Mouse (Mus musculus): ENCODE results near the gene Rad51b. TPM values are rescaled to one million over a fixed set of nuclear protein-coding genes. Genes with fewer than 3 reads are reported as not detected.

The Rad51b gene
- total RNA-seq, 2 experiments from 2014 or later = 0.17 to 0.23 TPM

DNA sequence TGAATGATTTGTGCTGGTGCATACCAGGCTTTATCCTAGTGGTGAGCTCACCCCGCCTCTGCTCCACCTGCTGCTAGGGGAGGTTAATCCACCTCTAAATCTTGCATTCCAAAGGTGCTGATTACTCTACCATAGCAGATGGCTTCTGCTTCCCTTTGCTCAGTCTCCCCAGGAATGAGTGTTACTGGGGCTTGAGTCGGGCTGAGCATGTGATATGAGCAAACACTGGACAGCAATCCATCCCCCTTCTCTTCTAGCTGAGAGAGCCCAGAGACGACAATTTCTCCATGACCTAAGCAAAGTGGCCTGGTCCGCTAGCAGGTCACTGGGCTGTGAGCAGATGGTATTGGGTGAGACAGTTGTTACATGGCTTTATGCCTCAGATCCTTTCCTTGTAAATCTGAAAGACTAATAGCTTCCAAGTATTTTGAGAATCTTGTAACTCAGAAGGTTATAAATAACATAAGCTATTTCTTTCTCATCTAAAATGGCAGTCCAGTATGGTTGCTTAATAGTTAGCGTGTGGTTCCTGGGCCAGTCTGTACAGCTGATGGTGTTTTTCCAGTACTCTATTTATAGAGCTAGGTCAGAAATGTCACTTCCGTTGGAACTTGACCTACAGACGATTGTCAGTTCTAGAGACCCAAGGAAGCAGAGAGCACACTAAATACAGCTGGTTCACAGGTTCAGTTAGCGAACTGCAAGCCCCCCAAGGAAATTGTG is 462.3 kb downstream of the Rad51b start:
- DNase-seq (ENCODE audit: low spot score) = peak; percentile 60

DNA sequence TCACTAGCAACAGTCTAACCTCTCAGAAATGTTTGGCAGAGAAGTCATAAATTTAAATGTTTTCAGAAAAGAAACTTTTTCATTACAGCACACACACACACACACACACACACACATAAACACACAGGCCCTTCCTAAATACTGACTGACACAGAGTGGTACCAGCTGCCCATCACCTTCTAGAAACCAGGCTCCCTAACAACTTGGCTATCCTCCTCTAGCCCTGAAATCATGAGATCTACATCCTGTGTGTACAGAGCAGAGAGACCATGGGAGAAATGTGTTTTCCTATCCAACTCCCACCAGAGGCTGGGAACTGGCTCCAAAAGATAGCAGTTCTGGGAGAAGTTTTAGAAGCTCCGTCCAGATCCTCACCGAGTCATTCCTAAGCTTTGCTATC is 464.1 kb downstream of the Rad51b start:
- DNase-seq (ENCODE audit: low spot score) = no peak

DNA sequence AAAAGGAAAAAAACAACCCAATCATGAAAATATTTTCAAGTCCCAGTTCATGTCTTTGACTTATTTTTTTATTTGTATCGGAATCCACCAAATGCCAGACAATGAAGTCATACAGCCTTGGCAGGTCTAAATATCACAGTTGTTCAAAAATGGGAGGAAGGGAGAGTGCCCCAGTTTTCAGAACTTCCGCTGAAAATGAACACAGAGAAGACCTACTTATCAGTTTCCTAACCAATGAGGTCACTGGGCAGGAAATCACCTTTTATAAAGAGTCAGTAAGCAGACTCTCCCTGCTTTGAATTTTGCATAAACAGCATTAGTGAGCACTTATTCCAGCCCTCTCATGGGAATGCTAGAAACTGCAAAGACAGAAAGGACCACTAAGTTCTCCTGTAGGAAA is 465.0 kb downstream of the Rad51b start:
- no peak for DNase-seq (ENCODE audit: low spot score)

DNA sequence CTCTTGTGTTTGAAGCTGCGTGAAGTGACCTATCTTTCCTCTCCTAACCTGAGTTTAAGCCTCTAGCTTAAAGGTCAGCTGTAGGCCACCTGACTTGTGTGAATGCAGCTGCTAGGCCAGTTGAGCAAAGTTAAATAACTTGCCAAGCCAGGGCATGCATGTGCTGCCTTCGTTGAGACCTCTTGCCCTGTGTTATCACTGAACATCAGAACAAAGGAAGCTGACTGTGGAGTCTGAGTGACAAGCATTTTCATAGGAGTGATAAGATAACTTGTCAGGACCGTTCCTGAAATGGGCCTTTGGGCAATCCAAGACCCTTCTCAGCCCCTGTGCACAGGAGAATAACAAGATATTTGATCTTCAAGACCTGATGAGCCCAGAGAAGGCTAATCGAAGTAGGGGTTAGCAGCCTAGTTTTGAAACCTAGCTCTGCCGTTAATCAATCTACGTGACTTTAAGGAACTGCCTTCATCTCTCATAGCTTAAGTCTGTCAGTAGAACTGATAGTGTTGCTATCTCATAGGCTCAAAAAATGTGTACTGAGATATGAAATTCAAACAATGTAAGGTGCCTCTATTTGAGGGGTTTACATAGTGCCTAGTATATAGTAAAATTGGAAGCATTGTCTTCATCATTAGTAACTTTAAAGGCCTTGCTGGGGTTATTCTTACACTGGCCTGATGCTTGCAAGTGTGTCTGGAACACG is 465.6 kb downstream of the Rad51b start:
- DNase-seq (ENCODE audit: low spot score) = no peak

DNA sequence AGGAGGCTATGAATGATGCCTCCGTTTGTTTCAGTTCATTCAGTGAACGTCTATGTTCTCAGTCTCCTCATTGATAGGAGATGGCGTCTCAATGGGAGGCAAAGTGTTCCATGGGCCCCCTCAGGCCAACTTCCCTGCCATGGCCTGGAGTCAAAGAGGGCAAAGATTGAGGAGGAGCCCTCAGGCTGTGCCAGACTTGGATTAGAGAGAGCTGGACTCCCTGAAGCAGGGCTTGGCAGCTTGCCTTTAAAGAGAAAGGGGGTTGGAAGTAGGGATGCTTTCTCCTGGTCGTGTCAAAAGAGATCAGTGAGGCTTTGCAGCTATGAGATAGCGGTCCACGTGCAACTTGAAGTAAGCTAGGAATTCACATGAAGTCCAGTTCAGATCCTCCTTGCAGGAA is 469.0 kb downstream of the Rad51b start:
- no peak for DNase-seq (ENCODE audit: low spot score)

DNA sequence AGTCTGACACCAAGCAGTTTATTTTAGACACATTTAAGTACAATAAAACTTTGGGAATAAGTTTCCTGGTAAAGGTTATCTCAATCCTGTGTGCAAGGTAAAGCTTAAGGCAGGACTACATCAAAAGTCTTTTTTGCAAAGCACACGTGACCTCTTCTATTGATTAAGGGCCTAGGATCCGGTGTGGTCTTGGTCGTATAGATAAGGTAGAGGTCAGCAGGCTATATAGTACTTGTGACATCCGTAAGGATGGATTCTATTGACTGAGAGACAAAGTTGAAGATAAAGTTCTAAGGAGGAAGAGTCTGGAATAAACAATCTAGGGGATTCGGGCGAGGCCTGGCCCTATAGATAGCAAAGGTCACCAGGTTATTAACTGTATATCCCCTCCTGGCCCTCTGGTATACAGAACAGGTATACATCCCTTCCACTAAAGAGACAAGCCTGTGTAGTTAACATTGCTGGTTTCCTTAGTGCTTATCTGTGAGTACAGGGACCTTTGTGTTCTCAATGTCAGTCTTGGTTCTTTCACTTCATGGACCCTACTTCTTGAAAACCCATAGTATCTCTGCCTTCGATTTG is 471.8 kb downstream of the Rad51b start:
- DNase-seq (ENCODE audit: low spot score) = no peak

DNA sequence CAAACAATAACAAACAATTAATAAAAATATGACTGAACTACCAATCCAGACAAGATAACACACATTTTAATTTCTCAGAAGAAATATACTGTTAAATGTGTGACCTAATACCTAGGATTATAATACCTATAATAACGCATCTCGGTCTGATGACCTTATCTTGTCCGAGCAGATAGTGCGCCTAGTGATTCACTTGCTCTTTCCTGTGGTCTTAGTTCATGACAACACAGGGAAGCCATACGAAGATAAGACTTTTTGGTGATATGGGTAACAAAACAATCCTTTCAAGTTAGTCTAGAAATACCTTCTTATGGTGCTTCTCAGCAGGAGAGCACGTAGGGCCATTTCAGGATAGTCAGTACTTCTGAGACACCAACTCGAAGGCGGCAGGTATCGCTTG is 472.7 kb downstream of the Rad51b start:
- no peak for DNase-seq (ENCODE audit: low spot score)

DNA sequence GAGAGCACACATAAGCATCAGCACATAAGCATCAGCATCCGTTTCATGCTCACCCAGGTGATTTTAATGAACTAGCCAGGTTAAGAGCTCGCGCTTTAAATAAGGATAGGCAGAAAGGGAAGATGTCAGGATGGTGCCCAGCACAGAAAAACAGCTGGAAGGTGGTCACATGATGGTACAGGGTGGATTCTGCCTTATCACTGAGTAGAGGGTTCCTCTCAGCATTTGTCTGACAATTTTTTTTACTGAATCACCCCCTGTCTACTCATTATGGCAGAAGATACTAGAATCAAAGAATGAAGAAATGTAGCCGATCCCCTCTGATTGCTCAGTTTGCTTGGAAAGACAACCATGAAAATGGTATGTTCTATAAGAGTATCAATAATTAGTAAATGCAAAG is 474.1 kb downstream of the Rad51b start:
- DNase-seq (ENCODE audit: low spot score) = no peak

DNA sequence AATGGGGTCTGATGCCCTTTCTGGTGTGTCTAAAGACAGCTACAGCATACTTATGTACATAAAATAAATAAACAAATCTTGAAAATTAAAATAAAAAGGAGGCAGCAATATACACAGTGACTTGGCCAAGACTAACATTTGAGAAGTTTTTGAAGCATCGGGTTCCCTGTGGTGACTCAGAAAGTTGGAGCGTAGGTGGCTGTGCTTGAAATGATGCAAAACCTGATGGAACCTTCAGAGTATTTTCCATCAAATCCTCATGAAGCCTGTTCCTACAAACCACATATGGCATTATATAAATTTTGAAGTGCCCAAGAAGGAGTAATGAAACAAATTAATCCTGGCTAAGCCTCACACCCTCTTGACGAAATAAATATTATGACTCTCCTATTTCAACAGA is 474.7 kb downstream of the Rad51b start:
- no peak for DNase-seq (ENCODE audit: low spot score)

DNA sequence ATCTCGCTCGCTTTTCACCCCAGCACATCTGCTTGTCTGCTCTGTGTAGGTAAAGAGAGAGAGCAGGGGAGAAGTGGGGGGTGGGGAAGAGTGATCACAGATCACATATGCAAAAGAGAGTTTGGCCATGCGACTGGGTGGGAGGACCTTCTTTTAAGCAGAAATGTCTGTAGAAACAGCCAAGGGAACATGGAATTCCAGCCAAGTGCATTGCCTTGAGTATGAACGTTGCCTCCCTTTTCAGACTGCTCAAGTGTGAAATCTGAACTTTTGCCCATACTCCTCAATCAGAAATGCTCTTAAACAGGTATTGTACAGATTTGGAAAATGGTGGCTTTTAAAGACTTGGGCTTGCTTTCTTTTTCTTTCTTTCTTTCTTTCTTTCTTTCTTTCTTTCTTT is 476.2 kb downstream of the Rad51b start:
- DNase-seq (ENCODE audit: low spot score) = no peak

DNA sequence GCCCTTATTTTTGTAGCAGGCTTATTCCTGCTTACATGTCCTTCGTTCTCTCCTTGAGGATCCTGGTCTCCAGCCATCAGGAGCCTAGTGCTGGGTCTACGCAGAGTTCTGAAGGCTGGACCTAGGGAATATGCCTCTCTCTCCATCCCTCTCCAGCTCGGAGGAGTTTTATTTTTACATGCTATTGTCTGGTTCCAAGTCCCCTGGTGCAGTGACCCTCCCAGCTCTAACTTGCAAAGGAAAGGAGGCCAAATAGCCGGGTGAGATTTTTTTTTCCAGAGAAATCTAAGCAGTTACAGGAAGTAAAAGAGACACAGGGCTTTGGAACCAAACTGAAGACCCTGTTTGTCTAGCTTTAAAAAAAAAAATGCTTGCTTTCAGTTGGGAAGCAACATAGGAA is 477.5 kb downstream of the Rad51b start:
- no peak for DNase-seq (ENCODE audit: low spot score)

DNA sequence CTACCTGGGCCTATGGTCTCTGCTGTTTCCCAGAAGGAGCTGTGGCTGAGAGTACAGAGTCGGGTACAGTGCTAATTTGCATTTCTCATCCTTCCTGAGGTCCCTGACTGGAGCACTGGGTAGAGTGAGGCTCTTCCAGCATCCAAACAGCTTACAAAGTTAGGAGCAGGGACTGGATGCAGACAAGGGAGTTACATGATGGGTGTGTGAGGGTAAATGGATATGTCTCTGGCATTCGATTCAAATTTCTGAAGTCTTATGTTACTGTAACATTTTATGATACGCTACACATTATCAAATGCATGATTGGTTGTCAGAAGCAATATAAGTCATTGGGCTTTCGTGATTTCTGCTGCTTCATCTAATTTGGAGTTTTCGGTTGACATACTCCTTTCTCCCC is 479.7 kb downstream of the Rad51b start:
- no peak for DNase-seq (ENCODE audit: low spot score)

DNA sequence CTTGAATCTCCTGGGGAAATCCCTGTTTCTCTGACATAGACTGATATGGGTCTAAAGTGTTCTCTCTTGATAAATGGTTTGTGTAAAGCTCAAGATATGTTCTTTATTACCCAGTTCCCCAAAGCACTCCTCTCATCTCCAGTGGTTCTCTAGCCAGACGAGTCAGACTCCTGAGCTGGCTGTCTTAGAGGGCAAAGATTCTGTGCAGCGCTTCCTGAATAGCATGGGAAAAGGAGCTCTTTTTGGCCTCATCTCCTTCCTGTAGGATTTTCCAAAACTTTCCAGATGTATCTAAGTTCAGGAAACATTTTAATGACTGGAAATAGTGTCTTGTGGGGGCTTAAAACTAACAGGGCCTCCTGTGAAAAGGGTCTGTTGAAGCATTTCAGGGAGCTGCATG is 483.7 kb downstream of the Rad51b start:
- no peak for DNase-seq (ENCODE audit: low spot score)

DNA sequence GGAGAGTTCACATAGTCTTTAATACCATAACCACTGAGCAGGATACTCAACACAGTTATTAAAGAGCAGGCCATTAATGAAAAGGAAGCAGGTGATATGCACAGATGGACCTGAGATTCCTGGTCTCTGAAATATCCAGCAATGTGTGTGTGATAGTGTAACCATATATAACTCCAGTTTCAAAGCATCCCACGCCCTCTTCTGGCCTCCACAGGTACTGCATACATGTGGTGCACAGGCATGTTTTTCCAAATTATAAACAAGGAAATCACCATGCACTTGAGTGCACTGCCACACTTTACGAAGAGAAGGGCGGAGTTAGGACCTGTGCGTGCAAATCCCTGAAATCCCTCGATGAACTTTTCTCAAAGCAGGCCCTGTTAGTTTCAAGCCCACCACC is 484.7 kb downstream of the Rad51b start:
- DNase-seq (ENCODE audit: low spot score) = no peak

DNA sequence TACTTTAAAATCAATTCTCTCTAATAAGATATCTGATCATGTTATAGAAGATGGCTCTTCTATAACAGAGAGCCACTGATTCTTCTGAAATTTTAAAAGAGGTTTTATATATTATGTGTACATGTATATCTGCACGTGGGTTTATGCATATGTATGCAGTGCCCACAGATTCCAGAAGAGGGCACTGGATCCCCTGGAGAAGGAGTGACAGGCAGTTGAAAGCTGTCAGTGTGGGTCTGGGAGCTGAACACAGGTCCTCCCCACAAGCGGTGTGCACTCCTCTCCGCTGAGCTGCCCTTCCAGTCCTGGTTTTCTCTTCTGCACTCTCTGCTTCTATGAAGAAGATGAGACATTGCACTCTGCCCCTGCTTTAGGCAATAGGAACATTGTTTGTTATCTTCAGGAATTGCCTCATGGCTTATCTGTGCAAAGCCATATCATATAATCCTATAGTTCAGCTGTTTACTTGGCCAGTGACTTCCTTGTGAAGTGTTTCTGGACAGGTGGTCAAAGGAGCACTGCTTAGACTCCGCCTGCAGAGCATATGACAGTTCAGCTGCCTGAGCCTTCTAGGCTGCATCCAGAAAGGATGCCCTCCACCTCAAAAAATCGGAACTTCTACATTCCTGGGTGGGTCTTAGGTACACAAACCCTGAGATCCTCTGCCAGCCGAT is 485.5 kb downstream of the Rad51b start:
- DNase-seq (ENCODE audit: low spot score) = no peak

DNA sequence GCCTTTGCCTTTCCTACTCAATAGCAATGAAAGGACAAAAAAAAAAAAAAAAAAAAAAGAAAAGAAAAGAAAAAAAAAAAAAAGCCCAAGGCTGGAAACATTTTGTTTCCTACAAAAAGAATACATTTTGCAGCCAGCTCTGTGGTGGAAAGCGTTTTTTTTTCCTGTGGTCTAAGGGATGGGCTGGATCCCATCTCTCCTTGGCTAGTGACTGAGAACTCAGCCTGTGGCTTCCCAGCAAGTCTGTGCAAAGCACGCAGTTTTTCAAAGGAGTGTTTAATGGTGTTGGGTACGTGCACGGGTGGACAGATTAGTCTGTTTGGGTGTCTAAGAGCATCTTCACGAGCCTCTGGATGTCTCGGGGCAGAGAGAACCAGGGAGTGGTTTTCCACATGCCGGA is 487.1 kb downstream of the Rad51b start:
- DNase-seq (ENCODE audit: low spot score) = no peak

DNA sequence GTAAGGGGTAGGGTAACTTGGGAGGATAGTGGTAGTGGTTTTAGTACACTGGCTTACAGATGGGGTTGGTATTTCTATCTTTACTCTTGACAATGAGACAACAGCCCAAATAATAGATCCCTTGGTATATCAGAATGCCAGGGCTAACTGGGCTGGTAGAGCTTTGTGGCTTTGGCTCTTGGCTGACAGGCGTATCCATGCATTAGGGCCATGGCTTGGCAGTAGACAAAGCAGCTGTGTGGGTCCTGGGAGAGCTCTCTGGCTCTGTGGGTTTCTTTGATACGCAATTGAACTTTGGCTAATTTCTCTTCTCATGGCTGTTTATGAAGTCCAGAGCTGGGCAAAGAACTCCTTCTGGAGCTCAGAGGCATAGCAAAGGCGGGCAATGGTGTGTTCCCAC is 488.6 kb downstream of the Rad51b start:
- DNase-seq (ENCODE audit: low spot score) = no peak

DNA sequence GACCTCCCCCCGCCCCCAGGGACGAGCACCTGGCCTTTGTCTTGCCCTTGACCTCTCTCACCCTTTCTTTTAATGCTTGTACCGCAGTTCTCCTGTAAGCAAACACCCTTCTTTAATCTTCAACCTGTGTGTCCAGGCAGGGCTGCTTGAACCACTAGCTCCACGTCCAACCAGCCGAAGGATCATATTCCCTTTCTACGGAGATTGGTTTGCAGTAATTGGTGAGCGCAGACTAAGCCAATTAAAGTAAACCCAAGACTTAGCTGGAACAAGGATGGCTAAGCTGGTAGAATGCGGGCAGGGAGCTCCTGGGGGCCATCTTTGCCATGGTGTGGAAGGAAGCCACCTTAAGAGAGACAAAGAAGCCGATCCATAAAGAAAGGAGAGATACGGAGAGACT is 490.5 kb downstream of the Rad51b start:
- DNase-seq (ENCODE audit: low spot score) = no peak

DNA sequence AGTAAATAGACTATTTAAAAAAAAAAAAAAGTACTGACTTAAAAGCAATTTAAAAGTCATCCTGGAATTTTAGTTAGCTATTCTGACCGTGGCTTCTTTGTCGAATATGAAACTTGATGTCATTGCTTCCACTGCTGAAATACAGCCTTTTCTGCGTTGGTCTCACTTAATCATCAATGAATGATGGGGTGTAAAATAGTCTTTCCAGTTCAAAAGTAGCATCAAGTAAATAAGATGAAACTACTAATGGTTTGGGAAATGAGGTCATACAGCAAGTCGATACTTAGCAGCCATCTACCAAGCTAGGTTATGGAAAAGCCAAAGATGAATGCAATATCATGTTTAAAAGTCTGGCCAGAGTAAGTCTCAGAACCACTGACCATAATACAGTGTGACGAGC is 491.3 kb downstream of the Rad51b start:
- DNase-seq (ENCODE audit: low spot score) = no peak

DNA sequence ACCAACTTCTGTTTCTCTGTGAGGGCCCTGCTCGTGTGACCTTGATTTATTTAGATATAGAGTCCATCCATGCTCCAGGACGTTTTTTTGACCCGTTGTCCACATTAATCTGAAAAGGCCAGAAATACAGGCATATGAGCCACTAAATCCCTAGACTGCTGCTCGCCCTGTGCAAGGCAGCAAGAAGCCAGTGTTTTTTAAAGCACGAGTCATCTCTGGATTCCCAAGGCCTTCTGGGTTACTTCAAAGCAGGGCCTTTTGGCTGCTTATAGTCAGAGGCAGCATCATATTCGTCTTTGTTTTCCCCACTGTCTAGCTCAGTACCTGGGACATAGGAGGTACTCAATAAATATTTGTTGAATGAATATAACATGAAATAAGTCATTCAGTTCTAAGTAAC is 492.4 kb downstream of the Rad51b start:
- no peak for DNase-seq (ENCODE audit: low spot score)

DNA sequence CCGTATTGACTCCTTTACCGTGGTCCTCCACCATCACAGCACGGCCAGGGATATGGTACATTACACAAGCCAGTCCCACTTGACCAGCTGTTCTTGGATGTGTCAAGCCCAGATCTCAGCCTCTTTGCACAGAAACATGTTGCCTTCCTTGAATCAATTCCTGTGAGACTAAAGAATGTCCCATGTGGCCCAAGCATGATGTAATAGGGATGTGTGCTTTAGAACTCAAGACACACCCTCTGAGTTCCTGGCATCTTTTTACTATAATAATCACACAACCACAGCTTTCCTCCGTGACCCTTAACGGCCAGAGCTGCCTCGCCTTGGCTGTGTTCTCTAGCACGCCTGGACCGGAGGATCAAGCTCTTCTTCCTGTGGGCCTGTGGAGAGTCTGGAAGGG is 496.3 kb downstream of the Rad51b start:
- peak; percentile 90 for DNase-seq (ENCODE audit: low spot score)

DNA sequence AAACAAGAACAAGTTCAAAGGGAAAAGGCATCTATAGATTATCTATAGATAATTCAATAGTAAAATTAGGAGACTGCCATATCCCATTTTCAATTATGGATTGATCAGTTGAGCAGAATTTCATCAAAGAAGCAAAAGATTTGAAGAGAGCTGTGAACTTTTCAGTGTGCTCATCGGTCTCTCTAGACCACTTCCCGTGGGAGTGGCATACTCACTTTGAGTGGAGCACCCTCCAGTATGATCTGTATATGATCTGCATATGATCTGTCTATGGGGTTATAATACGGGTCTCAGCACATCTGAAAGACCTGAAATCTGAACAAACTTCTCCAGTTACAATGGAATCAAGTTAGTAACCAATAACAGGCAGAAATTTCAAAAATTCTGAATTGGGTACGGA is 497.7 kb downstream of the Rad51b start:
- no peak for DNase-seq (ENCODE audit: low spot score)

DNA sequence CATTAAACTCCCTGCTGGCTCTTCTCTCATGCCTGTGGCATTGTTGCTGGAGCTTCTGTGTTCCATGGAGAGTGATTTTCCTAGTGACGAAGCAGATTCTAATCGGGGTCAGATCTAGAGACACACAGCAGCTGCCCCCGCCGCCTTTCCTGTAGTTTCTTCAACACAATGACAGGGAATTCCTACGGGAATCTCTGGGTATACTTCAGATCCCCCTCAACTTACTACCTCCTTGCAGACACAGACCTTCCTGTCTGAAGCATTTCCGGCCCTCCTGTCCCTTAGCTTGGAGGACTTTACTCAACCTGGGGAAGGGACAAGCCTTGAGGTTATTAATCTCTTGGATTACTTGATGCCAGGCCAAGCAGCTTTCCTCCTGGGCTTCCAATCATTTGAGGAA is 499.2 kb downstream of the Rad51b start:
- no peak for DNase-seq (ENCODE audit: low spot score)

Measured in gastrocnemius, adult 18-20 months (tissue).